Mouse (Mus musculus): ENCODE measurements around the gene Gm49405. TPM values are rescaled to one million over a fixed set of nuclear protein-coding genes. Genes with fewer than 3 reads are reported as not detected.

Gm49405 gene
- polyA plus RNA-seq, 1 experiment from 2014 or later, result 2.7 TPM

DNA sequence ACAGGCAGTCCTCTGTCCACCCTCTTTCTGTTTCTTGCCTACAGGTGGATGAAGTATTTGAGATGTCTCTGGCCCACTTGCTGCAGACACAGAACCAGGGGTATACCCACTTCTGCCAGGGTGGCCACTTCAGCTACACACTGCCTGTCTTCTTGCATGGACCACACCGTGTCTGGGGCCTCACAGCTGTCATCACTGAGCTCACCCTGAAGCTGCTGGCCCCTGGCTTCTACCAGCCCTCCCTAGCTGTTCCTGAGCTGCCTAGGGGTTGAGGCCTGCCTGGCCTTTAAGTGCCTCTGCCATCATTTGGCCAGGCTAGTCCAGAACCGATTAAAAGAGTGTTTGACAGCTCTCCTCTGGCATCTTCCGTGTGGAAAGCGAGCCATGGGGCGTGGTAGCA, 1.3 kb downstream of the Gm49405 start:
- ATAC-seq (ENCODE audit: low FRiP score, low TSS enrichment), result no peak
- Histone ChIP-seq H3K9me3 (ENCODE audit: control insufficient read depth, low read length) (no peaks in the 10 kb centered on the region), H3K4me2 (replicated peaks; ENCODE audit: low read depth, low read length) (no peak overlapping the region), H3K4me3 (ENCODE audit: low read length) (no peak overlapping the region), H3K9ac (ENCODE audit: low read depth, low read length) (no peak overlapping the region), H3K27ac (ENCODE audit: low read depth, low read length) (no peak overlapping the region), H3K27me3 (ENCODE audit: control insufficient read depth, insufficient read depth, low read length) (no peaks in the 10 kb centered on the region), H3K4me1 (ENCODE audit: control insufficient read depth, insufficient read depth, low read length) (peaks cover 26% of the 10 kb centered on the region), H3K36me3 (ENCODE audit: control insufficient read depth, insufficient read depth, low read length) (peaks cover 10% of the 10 kb centered on the region)
- 76% methylated on average over 5 of the region's 5 CpGs for WGBS

DNA sequence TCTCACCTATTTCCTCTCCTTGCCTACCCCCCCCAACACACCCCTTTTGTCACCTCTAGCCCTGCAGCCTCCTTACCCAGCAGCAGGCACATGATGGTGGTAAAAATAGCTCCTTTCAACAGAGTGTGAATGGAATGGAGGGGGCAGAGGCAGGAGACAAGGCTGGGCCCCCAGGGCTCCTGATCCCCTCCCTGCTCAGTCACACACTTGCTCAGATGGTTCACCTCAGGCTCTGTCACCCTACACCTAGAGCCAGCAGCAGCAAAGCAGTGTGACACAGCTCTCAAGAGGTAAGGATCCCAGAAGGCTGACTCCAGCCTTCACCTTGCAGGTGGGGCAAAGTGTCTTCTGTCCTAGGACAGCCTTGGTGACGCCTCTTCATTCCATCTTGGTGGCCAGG, 2.7 kb downstream of the Gm49405 start, which contains the start of gene Doc2g:
Gene Doc2g (plus strand): TSS at position 202 of the 400 bp plus-strand sequence.
- WGBS, result 67% methylated on average over 1 of the region's 1 CpGs
- no peaks in the 10 kb centered on the region for H3K9me3 ChIP-seq (ENCODE audit: control insufficient read depth, low read length)
- H3K4me3 ChIP-seq (ENCODE audit: low read length), result no peak within 1 kb of the TSS
- H3K36me3 ChIP-seq (ENCODE audit: control insufficient read depth, insufficient read depth, low read length), result peaks cover 24% of the 10 kb centered on the region
- H3K4me1 ChIP-seq (ENCODE audit: control insufficient read depth, insufficient read depth, low read length), result peaks cover 21% of the 10 kb centered on the region
- H3K27me3 ChIP-seq (ENCODE audit: control insufficient read depth, insufficient read depth, low read length), result no peaks in the 10 kb centered on the region
- no peak within 1 kb of the TSS for H3K4me2 ChIP-seq (replicated peaks; ENCODE audit: low read depth, low read length)
- no peak within 1 kb of the TSS for H3K27ac ChIP-seq (ENCODE audit: low read depth, low read length)
- ATAC-seq (ENCODE audit: low FRiP score, low TSS enrichment), result no peak
- H3K9ac ChIP-seq (ENCODE audit: low read depth, low read length), result no peak within 1 kb of the TSS

DNA sequence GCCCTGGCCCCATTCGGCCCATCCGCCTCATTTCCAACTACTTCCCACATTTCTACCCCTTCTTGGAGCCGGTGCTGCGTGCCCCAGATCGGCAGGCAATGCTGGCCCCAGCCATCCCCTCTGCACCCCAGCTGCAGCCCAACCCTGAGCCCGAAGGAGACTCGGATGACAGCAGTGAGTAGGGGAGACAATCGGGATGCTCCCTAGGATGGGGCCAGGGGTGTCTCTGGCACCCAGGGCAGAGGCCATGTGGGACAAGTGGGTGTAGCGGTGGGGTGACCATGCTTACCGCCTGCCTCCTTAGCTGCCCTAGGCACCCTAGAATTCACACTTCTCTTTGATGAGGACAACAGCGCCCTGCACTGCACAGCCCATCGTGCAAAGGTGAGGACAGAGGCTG, 3.2 kb downstream of the Gm49405 start:
- no peak overlapping the region for H3K27ac ChIP-seq (ENCODE audit: low read depth, low read length)
- ATAC-seq (ENCODE audit: low FRiP score, low TSS enrichment), result no peak
- H3K4me2 ChIP-seq (replicated peaks; ENCODE audit: low read depth, low read length), result no peak overlapping the region
- 74% methylated on average over 12 of the region's 12 CpGs for WGBS
- no peaks in the 10 kb centered on the region for H3K27me3 ChIP-seq (ENCODE audit: control insufficient read depth, insufficient read depth, low read length)
- no peaks in the 10 kb centered on the region for H3K9me3 ChIP-seq (ENCODE audit: control insufficient read depth, low read length)
- H3K4me3 ChIP-seq (ENCODE audit: low read length), result no peak overlapping the region
- peaks cover 21% of the 10 kb centered on the region for H3K4me1 ChIP-seq (ENCODE audit: control insufficient read depth, insufficient read depth, low read length)
- no peak overlapping the region for H3K9ac ChIP-seq (ENCODE audit: low read depth, low read length)
- H3K36me3 ChIP-seq (ENCODE audit: control insufficient read depth, insufficient read depth, low read length), result peaks cover 29% of the 10 kb centered on the region

DNA sequence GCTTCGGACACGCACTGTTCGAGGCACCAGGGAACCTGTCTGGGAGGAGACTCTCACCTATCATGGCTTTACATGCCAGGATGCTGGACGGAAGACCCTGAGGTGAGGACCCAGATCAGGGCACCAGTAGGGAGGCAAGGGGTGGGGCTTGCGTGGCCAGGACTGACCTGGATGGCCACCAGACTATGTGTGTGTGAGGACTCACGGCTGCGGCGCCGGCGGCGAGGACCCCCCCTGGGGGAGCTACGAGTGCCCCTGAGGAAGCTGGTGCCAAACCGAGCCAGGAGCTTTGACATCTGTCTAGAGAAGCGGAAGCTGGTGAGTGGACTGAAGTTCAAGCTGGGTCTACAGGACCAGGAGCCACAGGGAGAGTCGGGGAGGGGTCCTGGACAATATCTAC, 3.9 kb downstream of the Gm49405 start:
- Histone ChIP-seq H3K9me3 (ENCODE audit: control insufficient read depth, low read length) (no peaks in the 10 kb centered on the region), H3K36me3 (ENCODE audit: control insufficient read depth, insufficient read depth, low read length) (peaks cover 36% of the 10 kb centered on the region)

DNA sequence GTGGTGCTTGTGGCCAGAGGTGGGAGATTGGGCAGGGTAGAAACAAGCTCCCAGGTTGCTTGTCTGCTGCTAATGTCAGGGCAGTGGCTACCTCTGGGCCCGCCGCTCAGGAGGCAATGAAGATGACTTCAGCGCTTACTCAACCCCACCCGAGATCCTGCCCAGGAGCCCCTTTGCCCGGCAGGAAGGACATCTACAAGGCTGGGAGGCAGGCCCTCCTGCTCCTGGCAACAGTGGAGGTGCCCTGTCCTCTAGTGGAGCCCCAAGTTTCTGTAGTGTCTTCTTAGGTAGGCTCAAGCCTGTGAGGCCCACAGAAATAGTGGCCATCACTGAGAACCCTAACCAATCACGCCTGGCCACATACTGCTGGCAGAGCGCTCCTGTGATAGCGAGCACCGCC, 4.7 kb downstream of the Gm49405 start:
- no peak for ATAC-seq (ENCODE audit: low FRiP score, low TSS enrichment)
- Histone ChIP-seq H3K36me3 (ENCODE audit: control insufficient read depth, insufficient read depth, low read length) (peaks cover 44% of the 10 kb centered on the region), H3K9ac (ENCODE audit: low read depth, low read length) (no peak overlapping the region), H3K27me3 (ENCODE audit: control insufficient read depth, insufficient read depth, low read length) (no peaks in the 10 kb centered on the region), H3K4me3 (ENCODE audit: low read length) (no peak overlapping the region), H3K4me2 (replicated peaks; ENCODE audit: low read depth, low read length) (no peak overlapping the region), H3K9me3 (ENCODE audit: control insufficient read depth, low read length) (no peaks in the 10 kb centered on the region), H3K4me1 (ENCODE audit: control insufficient read depth, insufficient read depth, low read length) (peaks cover 11% of the 10 kb centered on the region), H3K27ac (ENCODE audit: low read depth, low read length) (no peak overlapping the region)
- 90% methylated on average over 9 of the region's 9 CpGs for WGBS

More for the DNA sequence above, 3.9 kb downstream of the Gm49405 start:
- peaks cover 15% of the 10 kb centered on the region for H3K4me1 ChIP-seq (ENCODE audit: control insufficient read depth, insufficient read depth, low read length)
- ATAC-seq (ENCODE audit: low FRiP score, low TSS enrichment), result no peak
- H3K4me2 ChIP-seq (replicated peaks; ENCODE audit: low read depth, low read length), result no peak overlapping the region
- no peak overlapping the region for H3K4me3 ChIP-seq (ENCODE audit: low read length)
- H3K9ac ChIP-seq (ENCODE audit: low read depth, low read length), result no peak overlapping the region
- no peaks in the 10 kb centered on the region for H3K27me3 ChIP-seq (ENCODE audit: control insufficient read depth, insufficient read depth, low read length)
- WGBS, result 82% methylated on average over 15 of the region's 15 CpGs
- no peak overlapping the region for H3K27ac ChIP-seq (ENCODE audit: low read depth, low read length)

DNA sequence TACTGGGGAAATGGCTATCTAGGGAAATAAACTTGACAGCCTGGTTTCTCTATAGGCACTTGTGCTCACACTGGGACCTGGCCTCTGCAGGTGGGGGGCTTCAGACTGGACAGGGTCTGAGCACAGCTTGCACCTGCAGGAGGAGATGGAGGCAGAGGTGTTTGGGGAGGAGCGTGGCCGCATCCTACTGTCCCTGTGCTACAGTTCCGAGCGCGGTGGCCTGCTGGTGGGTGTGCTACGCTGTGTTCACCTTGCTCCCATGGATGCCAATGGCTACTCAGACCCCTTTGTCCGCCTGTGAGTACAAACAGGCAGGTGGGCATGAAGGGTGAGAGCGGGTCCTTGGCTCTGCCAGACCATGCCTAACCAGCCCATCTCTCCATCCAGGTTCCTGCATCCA, 5.5 kb downstream of the Gm49405 start:
- ATAC-seq (ENCODE audit: low FRiP score, low TSS enrichment), result no peak
- no peak overlapping the region for H3K4me3 ChIP-seq (ENCODE audit: low read length)
- H3K27ac ChIP-seq (ENCODE audit: low read depth, low read length), result no peak overlapping the region
- H3K4me2 ChIP-seq (replicated peaks; ENCODE audit: low read depth, low read length), result no peak overlapping the region
- H3K4me1 ChIP-seq (ENCODE audit: control insufficient read depth, insufficient read depth, low read length), result peaks cover 8% of the 10 kb centered on the region
- no peak overlapping the region for H3K9ac ChIP-seq (ENCODE audit: low read depth, low read length)
- 96% methylated on average over 8 of the region's 8 CpGs for WGBS
- H3K36me3 ChIP-seq (ENCODE audit: control insufficient read depth, insufficient read depth, low read length), result peaks cover 52% of the 10 kb centered on the region
- no peaks in the 10 kb centered on the region for H3K27me3 ChIP-seq (ENCODE audit: control insufficient read depth, insufficient read depth, low read length)
- H3K9me3 ChIP-seq (ENCODE audit: control insufficient read depth, low read length), result no peaks in the 10 kb centered on the region

DNA sequence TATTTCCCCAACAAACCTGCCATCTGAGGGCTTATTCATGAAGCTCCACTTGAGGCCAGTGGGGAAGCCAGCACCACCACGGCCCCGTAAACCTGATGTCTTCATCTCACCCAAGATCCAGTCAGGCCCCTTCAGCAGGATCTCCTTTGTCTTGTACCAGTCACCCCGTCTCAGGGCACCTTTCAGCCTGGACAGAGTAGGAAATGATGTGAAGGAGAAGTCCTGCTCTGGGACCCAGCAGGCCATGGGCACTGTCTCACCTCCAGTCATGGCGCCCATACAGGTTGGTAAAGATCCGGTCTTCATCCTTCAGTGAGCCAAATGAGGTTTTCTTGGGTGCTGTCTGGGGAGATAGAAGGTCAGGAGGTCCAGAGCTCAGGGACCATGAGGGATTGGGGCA, 10.7 kb downstream of the Gm49405 start:
- no peak for ATAC-seq (ENCODE audit: low FRiP score, low TSS enrichment)
- Histone ChIP-seq H3K27ac (ENCODE audit: low read depth, low read length) (no peak overlapping the region), H3K4me3 (ENCODE audit: low read length) (no peak overlapping the region), H3K9me3 (ENCODE audit: control insufficient read depth, low read length) (no peaks in the 10 kb centered on the region), H3K27me3 (ENCODE audit: control insufficient read depth, insufficient read depth, low read length) (no peaks in the 10 kb centered on the region), H3K9ac (ENCODE audit: low read depth, low read length) (no peak overlapping the region), H3K36me3 (ENCODE audit: control insufficient read depth, insufficient read depth, low read length) (peaks cover 50% of the 10 kb centered on the region), H3K4me1 (ENCODE audit: control insufficient read depth, insufficient read depth, low read length) (peaks cover 5% of the 10 kb centered on the region; the same call in 1 of the 2 replicates), H3K4me2 (replicated peaks; ENCODE audit: low read depth, low read length) (no peak overlapping the region)
- 96% methylated on average over 5 of the region's 5 CpGs for WGBS

DNA sequence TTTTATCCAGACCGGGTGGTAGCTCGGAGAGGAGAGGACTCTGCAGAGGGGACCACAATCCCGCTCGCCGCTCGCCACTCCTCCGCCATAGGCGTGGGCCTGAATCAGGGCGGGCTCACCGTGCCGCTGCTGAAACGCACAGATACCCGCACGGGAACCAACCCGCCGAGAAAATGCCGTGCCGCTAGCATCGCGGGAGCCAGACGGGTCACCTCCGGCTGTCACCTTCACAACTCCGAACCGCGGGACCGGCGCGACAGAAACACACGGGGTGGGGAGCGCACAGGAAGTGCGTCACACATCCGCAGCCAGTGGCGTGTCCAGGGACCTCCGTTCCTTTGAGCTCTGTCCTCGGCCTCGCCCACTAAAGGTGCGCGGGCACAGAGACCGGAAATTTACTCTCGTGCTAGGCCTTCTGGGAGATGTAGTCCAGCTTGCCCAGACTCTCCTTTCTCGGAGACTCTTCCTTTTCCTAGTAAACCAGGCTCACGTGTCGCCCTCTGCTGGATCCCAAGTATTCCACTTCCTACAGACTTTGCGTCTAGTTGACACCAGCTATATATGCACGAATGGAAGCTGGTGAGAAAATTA, 12.1 kb downstream of the Gm49405 start, which contains the start of gene Ndufv1:
Gene Ndufv1 (minus strand): TSS at position 375 of the 591 bp plus-strand sequence.
- Histone ChIP-seq H3K4me2 (replicated peaks; ENCODE audit: low read depth, low read length) (peak within 1 kb of the TSS; percentile 69), H3K27me3 (ENCODE audit: control insufficient read depth, insufficient read depth, low read length) (no peaks in the 10 kb centered on the region), H3K36me3 (ENCODE audit: control insufficient read depth, insufficient read depth, low read length) (peaks cover 36% of the 10 kb centered on the region), H3K4me3 (ENCODE audit: low read length) (peak within 1 kb of the TSS; percentile 69), H3K9ac (ENCODE audit: low read depth, low read length) (peak within 1 kb of the TSS; percentile 62), H3K9me3 (ENCODE audit: control insufficient read depth, low read length) (no peaks in the 10 kb centered on the region), H3K27ac (ENCODE audit: low read depth, low read length) (no peak within 1 kb of the TSS), H3K4me1 (ENCODE audit: control insufficient read depth, insufficient read depth, low read length) (peaks cover 5% of the 10 kb centered on the region; the same call in 1 of the 2 replicates)
- ATAC-seq (ENCODE audit: low FRiP score, low TSS enrichment), result peak; percentile 99
- WGBS, result under 1% methylated on average over 42 of the region's 45 CpGs

DNA sequence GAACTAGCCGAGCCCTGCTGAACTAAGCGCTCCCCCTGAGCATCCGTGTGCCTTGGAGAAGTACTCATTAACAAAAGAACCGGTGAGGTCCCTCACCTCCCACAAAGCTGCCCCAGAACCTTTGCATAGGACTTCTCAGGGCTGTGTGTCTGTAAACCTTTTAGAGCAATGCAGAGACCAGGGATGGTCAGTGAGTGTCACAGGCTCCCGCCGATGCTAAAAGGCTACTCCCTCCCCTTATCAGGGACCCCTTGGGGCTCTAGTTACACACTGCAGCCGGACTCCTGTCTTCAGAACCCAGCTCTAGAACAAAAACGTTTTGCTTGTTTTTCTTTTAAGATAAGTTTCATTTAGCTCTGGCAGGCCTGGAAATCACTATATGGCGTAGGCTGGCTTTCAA, 12.6 kb downstream of the Gm49405 start:
- 15% methylated on average over 9 of the region's 9 CpGs for WGBS
- peaks cover 31% of the 10 kb centered on the region for H3K36me3 ChIP-seq (ENCODE audit: control insufficient read depth, insufficient read depth, low read length)
- no peak overlapping the region for H3K27ac ChIP-seq (ENCODE audit: low read depth, low read length)
- H3K4me1 ChIP-seq (ENCODE audit: control insufficient read depth, insufficient read depth, low read length), result peaks cover 5% of the 10 kb centered on the region; the same call in 1 of the 2 replicates
- no peaks in the 10 kb centered on the region for H3K9me3 ChIP-seq (ENCODE audit: control insufficient read depth, low read length)
- no peaks in the 10 kb centered on the region for H3K27me3 ChIP-seq (ENCODE audit: control insufficient read depth, insufficient read depth, low read length)
- peak overlapping the region; percentile 33 for H3K4me2 ChIP-seq (replicated peaks; ENCODE audit: low read depth, low read length)
- peak; percentile 46; the same call in 1 of the 2 replicates for ATAC-seq (ENCODE audit: low FRiP score, low TSS enrichment)
- H3K9ac ChIP-seq (ENCODE audit: low read depth, low read length), result peak overlapping the region; percentile 12; the same call in 1 of the 2 replicates
- peak overlapping the region; percentile 22; the same call in 1 of the 2 replicates for H3K4me3 ChIP-seq (ENCODE audit: low read length)
